Mouse (Mus musculus): ENCODE measurements at regions not wholly inside any gene's neighbourhood (a gene's known extent, or its start where the extent isn't known, plus 50 kb on each side); places are given as distances from the start of the nearest gene placed in this dataset.

GRCm38 (mm10) chr13:40480830-40481229 lies 119.6 kb upstream of the Ofcc1 start:
- no peak for DNase-seq

- no peak for DNase-seq
Measured at GRCm38 (mm10) chr13:40472683-40473082, 111.4 kb upstream of the Ofcc1 start.

GRCm38 (mm10) chr13:40469162-40469561 lies 107.9 kb upstream of the Ofcc1 start:
- DNase-seq: no peak

GRCm38 (mm10) chr13:40453360-40453759 lies 92.1 kb upstream of the Ofcc1 start:
- no peak for DNase-seq

GRCm38 (mm10) chr13:40429831-40430230 lies 68.6 kb upstream of the Ofcc1 start:
- no peak for DNase-seq

GRCm38 (mm10) chr13:40423051-40423450 lies 61.8 kb upstream of the Ofcc1 start:
- no peak for DNase-seq

- DNase-seq: no peak
Measured at GRCm38 (mm10) chr13:40417856-40418255, 56.6 kb upstream of the Ofcc1 start.

- DNase-seq: no peak
Measured at GRCm38 (mm10) chr13:40413074-40413473, 51.8 kb upstream of the Ofcc1 start.

Measured in adrenal gland, postnatal 14 days (tissue).